Mouse (Mus musculus): ENCODE measurements at regions not wholly inside any gene's neighbourhood (a gene's known extent, or its start where the extent isn't known, plus 50 kb on each side); places are given as distances from the start of the nearest gene placed in this dataset.

- TF ChIP-seq TCF12 (IDR thresholded peaks at IDR 0.05; ENCODE audit: low read depth, low read length) (no peak), RCOR1 (conservative IDR thresholded peaks at IDR 0.05; ENCODE audit: low read depth, low read length) (no peak), ZC3H11A (IDR thresholded peaks at IDR 0.05; ENCODE audit: low read depth, low read length) (no peak), POLR2A (IDR thresholded peaks at IDR 0.05; ENCODE audit: low read depth, low read length) (no peak), MEF2A (IDR thresholded peaks at IDR 0.05; ENCODE audit: borderline replicate concordance, low read depth, low read length) (no peak), EP300 (IDR thresholded peaks at IDR 0.05; ENCODE audit: low read length) (no peak), CHD2 (IDR thresholded peaks at IDR 0.05; ENCODE audit: low read length) (no peak), ZNF384 (IDR thresholded peaks at IDR 0.05; ENCODE audit: low read depth, low read length) (no peak), CTCF (conservative IDR thresholded peaks at IDR 0.05 in 1 of 2, IDR thresholded peaks at IDR 0.05 in 1 of 2; ENCODE audit: low read depth in 2 of 2, low read length in 2 of 2) (no peak), NRF1 (IDR thresholded peaks at IDR 0.05; ENCODE audit: low read depth, low read length) (no peak), MAX (IDR thresholded peaks at IDR 0.05; ENCODE audit: low read length) (no peak), POLR2AphosphoS2 (IDR thresholded peaks at IDR 0.05; ENCODE audit: low read depth, low read length) (no peak), ZMIZ1 (IDR thresholded peaks at IDR 0.05; ENCODE audit: low read depth, low read length) (no peak), MAZ (IDR thresholded peaks at IDR 0.05; ENCODE audit: low read depth, low read length) (no peak)
Observed at GRCm38 (mm10) chr11:86419810-86420483, 62.5 kb upstream of the Med13 start.
